Mouse (Mus musculus) gastrocnemius, postnatal 4 days (tissue): Measurements from ENCODE around the gene Cblb. TPM values are rescaled to one million over a fixed set of nuclear protein-coding genes. Genes with fewer than 3 reads are reported as not detected.
A peak's percentile ranks its signal among the peaks of the same experiment; 100 is the strongest.

Experiments
- DNase-seq, 2 experiments: peaks; one replicate each; pipeline ENCODE4 v3.0.0; 2021 to 2022; ENCODE audit warnings: low spot score in 2 of 2, mixed read lengths in 2 of 2
- total RNA-seq, 2 experiments: library from RNA; stranded (reverse); gene quantifications; 2 replicates each; pipeline ENCODE4 v1.2.3; 2021

Cblb gene
- total RNA-seq, 2 experiments from 2014 or later: 28.2 to 28.7 TPM

- no peak for DNase-seq
Measured at GRCm38 (mm10) chr16:52036295-52036694, 5.3 kb downstream of the Cblb start.

- DNase-seq: no peak
Measured at GRCm38 (mm10) chr16:52038283-52038682, 7.3 kb downstream of the Cblb start.

GRCm38 (mm10) chr16:52038821-52039220 lies 7.8 kb downstream of the Cblb start:
- DNase-seq: no peak

DNA sequence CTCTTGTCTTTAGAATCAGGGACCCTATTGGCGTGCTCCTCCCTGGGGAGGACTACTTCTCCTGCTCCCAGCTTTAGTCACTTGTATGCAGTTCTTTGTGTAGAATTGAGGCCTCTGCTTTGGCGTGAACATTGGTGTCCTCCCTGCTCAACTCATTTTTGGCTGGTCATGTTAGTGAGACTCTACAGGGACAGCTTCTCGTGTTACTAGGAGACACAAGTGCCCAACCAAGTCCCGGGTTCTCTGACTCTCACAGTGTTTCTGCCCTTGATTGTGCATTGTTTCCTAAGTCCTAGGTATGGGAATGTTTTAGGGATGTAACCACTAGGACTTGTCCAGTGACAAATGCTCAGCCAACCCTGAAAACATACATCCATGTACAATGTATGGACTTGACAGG lies 9.9 kb downstream of the Cblb start:
- DNase-seq: no peak

DNA sequence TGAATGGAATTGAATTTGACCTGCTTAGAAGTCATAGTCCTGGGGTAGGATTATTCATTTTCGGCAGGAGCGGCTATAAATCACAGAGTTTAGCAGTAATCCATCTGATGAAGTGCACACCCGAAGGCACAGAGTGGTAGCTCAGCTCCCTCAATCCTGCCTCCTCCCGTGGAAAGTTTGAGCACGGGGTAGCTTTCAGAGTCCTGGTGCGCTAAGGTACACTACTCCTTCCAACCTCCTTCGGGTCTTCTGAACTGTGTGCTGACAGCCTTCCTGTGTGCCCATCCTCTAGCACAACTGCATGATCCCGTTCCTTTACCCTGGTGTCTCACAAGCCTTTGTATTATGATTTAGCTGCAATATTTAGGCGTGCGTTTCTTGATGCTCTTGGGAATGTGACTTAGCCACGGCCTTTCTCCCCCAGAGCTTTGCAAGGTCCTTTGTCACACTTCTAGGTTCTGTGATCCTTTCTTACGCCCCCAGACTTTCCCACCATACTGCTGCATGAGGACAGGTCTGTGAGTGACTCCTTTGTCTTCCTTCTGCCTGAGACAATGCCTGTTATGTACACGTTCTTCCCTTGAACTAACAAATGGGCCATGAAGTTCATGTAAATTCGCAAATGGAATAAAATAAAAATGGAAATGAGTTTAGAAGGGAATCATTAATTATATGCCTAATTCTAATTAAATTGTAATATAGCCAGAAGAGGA lies 11.8 kb downstream of the Cblb start:
- DNase-seq: no peak

- DNase-seq: no peak
Measured at GRCm38 (mm10) chr16:52043380-52044117, 12.5 kb downstream of the Cblb start.

GRCm38 (mm10) chr16:52044518-52044917 lies 13.5 kb downstream of the Cblb start:
- DNase-seq: no peak

- DNase-seq: no peak
Measured at GRCm38 (mm10) chr16:52044985-52045384, 14.0 kb downstream of the Cblb start.

GRCm38 (mm10) chr16:52046464-52046863 lies 15.4 kb downstream of the Cblb start:
- DNase-seq: no peak

DNA sequence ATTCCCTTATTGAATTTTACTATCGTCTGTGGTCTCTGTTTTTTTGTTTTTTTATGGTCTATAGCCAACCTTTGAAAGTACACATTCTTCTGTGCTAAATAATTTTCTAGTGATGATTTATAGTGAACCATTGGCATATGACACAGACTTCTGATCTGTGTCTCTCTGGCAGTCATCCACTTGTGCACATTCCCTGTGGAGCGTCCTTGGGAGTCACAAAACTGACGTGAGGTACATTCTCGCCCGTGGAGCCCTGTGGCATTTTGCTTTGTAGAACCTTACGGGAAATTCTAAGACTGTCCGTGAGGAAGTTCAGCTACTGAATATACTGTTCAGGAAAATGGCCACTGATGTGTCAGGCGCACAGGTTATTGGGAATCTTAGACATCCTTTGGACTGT lies 20.1 kb downstream of the Cblb start:
- DNase-seq: no peak

DNA sequence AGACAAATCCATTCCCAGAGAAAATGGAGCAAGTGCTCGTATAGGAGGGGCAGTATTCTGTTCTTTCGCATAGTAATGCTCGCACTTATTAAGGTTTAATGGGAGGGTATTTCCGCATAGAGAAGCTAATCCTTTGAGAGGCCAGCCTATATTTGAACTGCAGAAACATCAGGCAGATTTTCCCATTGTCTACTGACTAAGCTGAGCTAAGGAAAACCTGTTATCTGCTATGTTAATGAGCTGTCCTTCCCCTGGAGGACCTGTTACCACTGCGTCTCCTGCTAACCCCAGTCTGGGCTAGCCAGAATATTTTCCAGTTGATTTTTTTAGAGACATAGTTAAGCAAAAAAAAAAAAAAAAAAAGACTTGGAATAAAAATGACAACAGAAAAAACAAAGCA lies 21.7 kb downstream of the Cblb start:
- no peak for DNase-seq

DNA sequence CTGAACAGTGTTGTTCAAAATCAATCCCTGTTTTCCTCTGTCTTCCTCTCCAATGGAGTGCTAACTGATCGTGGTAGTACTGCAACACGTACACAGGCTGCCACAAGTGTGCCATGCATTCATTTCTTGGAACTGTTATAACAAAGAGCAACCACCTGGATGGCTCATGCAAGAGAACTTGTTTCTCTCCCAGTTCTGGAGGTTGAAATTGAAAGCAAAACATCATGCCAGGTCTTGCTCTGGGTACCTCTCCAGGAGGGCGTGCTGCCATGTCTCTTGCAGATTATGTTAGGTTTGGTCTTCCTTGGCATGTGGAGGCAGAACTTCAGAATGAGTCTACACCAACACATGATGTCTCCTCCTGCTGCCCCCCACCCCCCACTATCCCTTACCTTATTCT lies 24.2 kb downstream of the Cblb start:
- DNase-seq: no peak

DNA sequence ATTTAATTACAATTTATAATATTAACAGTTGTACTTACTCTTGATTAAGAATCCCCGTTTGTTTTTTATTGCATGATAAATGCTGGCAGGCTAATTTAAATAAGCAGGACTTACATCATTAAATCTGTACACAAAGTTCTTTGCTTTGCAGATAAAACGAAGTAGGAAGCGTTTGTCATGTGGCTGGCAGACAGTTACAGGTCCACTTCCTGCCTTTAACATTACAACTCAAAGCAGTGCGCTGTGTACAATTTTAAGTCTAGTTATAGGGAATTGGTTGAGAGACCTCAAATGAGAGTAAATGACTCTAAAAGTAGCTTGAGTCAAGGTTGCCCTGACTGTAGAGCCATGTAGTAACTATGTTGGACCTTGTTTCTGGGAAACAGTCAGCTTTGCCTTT lies 25.1 kb downstream of the Cblb start:
- DNase-seq: no peak

GRCm38 (mm10) chr16:52057335-52057734 lies 26.3 kb downstream of the Cblb start:
- DNase-seq: no peak

- no peak for DNase-seq
Measured at GRCm38 (mm10) chr16:52059535-52059934, 28.5 kb downstream of the Cblb start.

GRCm38 (mm10) chr16:52060100-52060719 lies 29.2 kb downstream of the Cblb start:
- DNase-seq: peak in 1 of 2 experiments; percentile 24

DNA sequence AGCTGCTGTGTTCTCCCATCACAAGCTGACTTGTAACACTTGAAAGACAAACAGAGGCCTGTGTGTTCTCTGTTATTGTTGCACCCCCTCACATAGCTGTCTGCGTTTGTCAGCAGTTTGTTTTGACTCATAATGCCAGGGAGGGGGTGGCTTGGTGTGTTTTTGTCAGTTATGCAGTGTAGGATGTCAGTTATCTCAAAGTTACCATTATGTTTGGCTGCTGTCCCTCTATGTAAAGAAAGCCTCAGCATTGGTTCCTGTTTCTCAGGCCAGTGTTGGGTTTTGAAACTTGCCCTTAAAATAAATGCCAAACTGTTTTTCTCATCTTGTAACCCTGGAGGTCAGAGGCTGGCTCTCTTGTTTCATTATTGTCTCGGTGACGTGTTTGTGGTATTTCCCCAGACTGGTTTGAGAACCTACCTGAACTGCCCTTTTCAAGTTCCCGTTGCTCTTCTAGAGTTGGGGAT lies 30.0 kb downstream of the Cblb start:
- DNase-seq: no peak

- DNase-seq: no peak
Measured at GRCm38 (mm10) chr16:52064309-52065105, 33.5 kb downstream of the Cblb start.

- peak in 1 of 2 experiments; percentile 29 for DNase-seq
Measured at GRCm38 (mm10) chr16:52067632-52068516, 36.8 kb downstream of the Cblb start.

- DNase-seq: no peak
Measured at GRCm38 (mm10) chr16:52068517-52068874, 37.5 kb downstream of the Cblb start.
